Mouse (Mus musculus): ENCODE data around the gene Nlk.

GRCm38 (mm10) chr11:78521880-78522279, 175.3 kb downstream of the Nlk start:
- TF ChIP-seq CTCF (IDR thresholded peaks at IDR 0.05; ENCODE audit: extremely low read depth, insufficient read depth, insufficient read length, insufficient replicate concordance) (no peak), POLR2A (IDR thresholded peaks at IDR 0.05; ENCODE audit: low read depth, low read length) (no peak)

Data from spleen, adult 2 months (tissue).